Mouse (Mus musculus): ENCODE results near the gene Olfr341.

Olfr341 gene

GRCm38 (mm10) chr2:36482368-36482767 lies at the start of gene Olfr341:
Gene Olfr341 (minus strand): TSS chr2:36482468.
- ATAC-seq (ENCODE audit: insufficient number of reproducible peaks, low FRiP score, low TSS enrichment): no peak

GRCm38 (mm10) chr2:36524698-36525097 lies 42.4 kb upstream of the Olfr341 start, which contains the start of gene Olfr342:
Gene Olfr342 (plus strand): TSS chr2:36524998.
- no peak for ATAC-seq (ENCODE audit: insufficient number of reproducible peaks, low FRiP score, low TSS enrichment)

- ATAC-seq (ENCODE audit: insufficient number of reproducible peaks, low FRiP score, low TSS enrichment): no peak
These were observed 8.6 kb downstream of the Olfr341 start for GRCm38 (mm10) chr2:36473634-36474033.

- ATAC-seq (ENCODE audit: insufficient number of reproducible peaks, low FRiP score, low TSS enrichment): no peak
These were observed 30.0 kb downstream of the Olfr341 start, which contains the start of gene Olfr340 for GRCm38 (mm10) chr2:36452287-36452686. Gene Olfr340 (plus strand): TSS chr2:36452587.
